Mouse (Mus musculus): ENCODE results near the gene Txndc16.
A peak's percentile ranks its signal among the peaks of the same experiment; 100 is the strongest.

Txndc16 gene

GRCm38 (mm10) chr14:45220090-45220956 lies at the start of gene Txndc16:
Gene Txndc16, minus strand, starts transcription at chr14:45220328.
- DNase-seq (ENCODE audit: low spot score in 2 of 2), result peak; percentile 65 to 75

DNA sequence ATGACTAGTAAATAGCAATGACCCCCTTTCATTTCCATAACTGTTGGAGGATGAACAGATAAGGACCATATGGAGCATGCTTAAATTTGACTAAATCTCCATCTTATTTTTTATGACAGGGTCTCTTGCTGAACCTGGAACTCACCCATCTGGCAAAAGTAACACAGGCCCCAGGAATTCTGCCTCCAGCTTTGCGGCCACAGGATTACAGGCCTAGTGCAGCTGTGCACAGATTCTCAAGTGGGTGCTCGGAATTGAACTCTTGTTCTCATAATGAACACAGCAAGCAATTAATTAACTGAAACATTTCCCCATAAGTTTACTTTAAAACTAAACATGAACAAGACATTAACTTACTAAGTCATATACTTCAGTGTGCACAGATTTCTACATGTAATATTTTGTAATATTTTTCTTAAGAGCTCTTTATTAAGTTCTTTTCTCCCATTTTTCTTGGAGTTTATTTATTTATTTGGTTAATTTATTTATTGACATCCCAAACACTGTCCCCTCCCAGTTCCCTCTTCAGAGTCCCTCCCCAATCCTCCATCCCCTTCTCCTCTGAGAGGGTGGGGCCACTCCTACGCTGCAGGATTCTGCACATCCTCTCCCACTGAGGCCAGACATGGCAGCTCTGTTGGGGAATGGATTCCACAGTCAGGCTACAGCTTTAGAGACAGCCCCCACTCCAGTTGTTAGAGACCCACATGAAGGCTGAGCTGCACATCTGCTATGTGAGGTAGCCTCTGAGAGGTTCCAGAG lies 43.9 kb upstream of the Txndc16 start:
- DNase-seq (ENCODE audit: low spot score in 2 of 2), result no peak

GRCm38 (mm10) chr14:45251548-45252076 lies 31.5 kb upstream of the Txndc16 start:
- no peak for DNase-seq (ENCODE audit: low spot score in 2 of 2)

DNA sequence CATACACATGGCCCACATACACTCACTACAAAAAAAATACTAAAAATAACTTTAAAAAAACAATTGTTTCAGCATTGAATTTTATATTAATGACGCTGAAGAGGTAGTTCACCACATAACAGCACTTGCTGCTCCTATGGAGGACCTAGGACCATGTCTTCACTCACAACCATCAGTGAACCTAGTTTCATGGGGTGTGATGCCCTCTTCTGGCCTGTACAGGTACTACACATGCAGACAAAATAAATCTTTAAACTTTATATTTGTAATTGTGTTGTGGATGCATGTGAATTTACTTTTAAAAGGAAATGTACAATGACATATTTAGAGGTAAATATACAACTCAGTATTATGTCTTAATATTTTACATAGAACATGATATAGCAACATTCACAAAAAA lies 21.5 kb upstream of the Txndc16 start:
- no peak for DNase-seq (ENCODE audit: low spot score in 2 of 2)

DNA sequence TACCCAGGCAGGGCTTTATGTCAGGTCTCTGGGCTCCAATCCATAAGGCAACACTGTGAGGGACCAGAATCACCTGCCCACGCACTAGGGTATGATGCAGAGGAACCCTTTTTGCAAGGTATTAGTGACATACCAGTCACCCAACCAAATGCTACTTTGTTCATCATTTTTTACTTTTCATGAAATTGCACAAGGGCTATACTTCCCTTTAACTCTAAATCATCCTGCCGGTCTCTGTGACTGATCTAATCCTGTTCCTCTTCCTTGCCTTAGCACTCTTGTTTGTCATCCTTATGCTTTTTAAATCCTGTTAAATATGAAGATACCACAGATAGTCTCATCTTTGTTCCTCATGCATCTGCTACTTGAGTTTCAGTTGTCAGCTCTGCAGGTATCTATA lies 18.9 kb upstream of the Txndc16 start:
- no peak for DNase-seq (ENCODE audit: low spot score in 2 of 2)

GRCm38 (mm10) chr14:45220957-45221630 lies 966 bp upstream of the Txndc16 start:
- DNase-seq (ENCODE audit: low spot score in 2 of 2), result no peak

- peak; percentile 99 for DNase-seq (ENCODE audit: low spot score in 2 of 2)
These were observed 643 bp downstream of the Txndc16 start, which contains the start of gene Gpr137c for GRCm38 (mm10) chr14:45219281-45220089. Gene Gpr137c, plus strand, starts transcription at chr14:45219717.

GRCm38 (mm10) chr14:45217693-45218092 lies 2.4 kb downstream of the Txndc16 start:
- DNase-seq (ENCODE audit: low spot score in 2 of 2), result no peak

DNA sequence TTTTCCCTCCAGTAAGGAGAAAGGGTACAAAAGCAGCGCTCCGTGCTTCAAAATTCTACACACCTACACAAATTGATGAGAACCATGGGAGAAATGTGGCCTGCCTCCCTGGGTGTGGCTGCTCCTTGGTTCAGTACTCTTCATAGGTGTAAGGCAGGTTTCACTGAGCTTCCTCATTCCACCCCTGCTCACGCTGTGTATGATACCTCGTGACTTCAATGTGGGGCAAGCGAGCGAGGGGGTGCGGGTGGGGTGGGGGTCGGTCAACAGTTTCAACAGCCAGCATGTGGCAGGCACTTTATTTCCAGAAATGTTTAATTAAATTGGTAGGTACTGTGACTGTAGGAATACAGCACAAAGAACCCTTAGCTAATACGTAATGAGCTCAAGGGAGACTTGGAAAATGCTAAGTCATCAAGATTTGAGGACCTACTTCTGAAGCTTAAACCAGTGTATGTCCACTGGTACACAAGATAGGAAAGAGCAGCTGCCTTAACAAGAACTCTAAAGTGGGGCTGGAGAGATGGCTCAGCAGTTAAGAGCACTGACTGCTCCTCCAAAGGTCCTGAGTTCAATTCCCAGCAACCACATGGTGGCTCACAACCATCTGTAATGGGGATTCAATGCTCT lies 3.3 kb downstream of the Txndc16 start:
- DNase-seq (ENCODE audit: low spot score in 2 of 2), result no peak

- no peak for DNase-seq (ENCODE audit: low spot score in 2 of 2)
These were observed 8.7 kb downstream of the Txndc16 start for GRCm38 (mm10) chr14:45211431-45211830.

DNA sequence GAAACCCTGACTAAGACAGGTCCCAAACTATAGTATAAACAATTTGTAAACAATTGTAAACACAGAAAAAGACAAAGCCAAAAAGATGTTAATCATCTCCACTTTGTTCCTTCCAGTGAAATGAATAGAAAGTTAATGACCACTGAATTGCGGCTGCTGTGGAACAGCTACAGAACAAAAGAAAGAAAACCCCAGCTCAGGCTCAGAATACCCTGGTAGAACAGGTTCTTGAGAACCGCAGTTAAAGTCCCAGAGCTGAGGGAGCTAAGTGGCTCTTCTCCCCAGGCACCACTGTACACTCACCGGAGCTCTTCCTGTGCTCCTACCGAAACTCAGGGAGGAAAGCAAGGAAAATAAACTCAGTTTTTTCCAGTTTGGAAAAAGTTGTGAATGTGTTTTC lies 9.4 kb downstream of the Txndc16 start:
- no peak for DNase-seq (ENCODE audit: low spot score in 2 of 2)

DNA sequence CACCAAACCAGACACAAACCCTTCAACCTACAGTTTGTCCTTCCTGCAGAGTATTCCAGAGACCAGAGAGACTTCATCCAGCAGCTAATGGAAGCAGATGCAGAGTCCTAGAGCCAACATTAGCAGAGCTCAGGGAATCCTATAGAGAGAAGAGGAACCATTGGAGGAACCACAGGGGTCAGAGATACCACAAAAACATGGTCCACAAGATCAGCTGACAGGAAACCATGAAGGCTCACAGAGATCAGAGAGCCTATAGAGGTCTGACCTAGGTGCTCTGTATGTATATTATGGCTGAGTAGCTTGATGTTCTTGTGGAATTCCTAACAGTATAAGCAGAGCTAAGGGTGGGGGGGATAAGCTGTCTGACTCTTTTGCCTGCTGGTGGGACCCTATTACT lies 19.5 kb downstream of the Txndc16 start:
- no peak for DNase-seq (ENCODE audit: low spot score in 2 of 2)

DNA sequence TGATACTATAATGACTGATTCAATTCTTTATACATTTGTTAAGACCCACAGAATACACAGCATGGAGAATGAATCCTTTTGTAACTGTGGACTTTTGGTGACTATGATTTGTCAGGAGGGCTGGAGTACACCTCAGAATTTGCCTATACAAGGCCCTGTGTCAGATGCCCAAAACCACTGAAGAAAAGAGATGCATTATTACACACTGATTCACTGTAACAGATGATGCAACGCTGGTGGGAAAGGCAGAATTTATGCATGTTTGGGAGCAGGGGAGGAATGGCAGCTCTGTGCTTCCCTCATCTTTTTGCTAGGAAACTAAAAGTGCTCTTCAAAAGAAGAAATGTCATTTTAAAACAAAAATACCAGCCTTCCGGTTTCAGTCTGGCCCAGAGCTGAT lies 29.1 kb downstream of the Txndc16 start:
- DNase-seq (ENCODE audit: low spot score in 2 of 2), result no peak

GRCm38 (mm10) chr14:45181611-45182010 lies 38.5 kb downstream of the Txndc16 start:
- DNase-seq (ENCODE audit: low spot score in 2 of 2), result no peak

DNA sequence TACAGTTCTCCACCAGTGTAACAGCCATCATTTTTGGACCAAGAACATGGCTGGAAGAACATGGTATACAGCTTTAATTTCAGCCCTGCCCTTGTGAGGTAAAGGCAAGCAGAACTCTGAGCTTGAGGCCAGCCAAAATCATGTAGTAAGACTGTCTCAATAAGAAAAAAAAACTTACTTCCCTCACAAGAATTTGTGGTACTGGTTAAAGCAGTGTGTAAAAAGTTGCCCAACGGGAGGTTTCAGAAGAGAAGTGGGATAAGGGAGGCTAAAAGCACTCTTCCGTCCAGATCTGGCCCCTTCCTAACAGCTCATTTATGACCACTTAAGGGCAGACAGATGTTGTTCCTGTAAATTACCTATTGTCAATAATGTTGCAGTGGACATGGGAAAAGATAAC lies 40.5 kb downstream of the Txndc16 start:
- DNase-seq (ENCODE audit: low spot score in 2 of 2), result no peak

DNA sequence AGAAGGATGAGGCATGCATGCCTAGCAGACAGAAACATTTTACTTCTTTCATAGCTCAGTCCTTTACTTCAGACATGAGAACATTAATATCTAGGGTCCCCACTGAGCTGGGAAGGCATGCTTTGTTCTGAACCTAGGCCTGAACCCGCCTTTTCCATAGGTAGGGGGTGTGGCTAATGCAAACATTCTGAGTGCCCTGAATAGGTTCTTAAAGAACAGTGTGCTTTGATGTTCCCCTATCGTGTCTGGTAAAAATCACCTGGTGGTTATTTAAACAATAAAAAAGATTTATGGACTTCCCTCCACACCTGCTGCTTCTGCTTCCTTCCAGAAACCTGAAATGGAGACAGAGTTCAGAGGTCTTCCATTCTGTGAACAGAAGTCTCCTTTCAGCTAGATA lies 40.9 kb downstream of the Txndc16 start:
- DNase-seq (ENCODE audit: low spot score in 2 of 2), result no peak

- DNase-seq (ENCODE audit: low spot score in 2 of 2), result no peak
These were observed 45.0 kb downstream of the Txndc16 start for GRCm38 (mm10) chr14:45175012-45175740.

GRCm38 (mm10) chr14:45172260-45172659 lies 47.9 kb downstream of the Txndc16 start:
- no peak for DNase-seq (ENCODE audit: low spot score in 2 of 2)

GRCm38 (mm10) chr14:45167366-45167765 lies 52.8 kb downstream of the Txndc16 start:
- no peak for DNase-seq (ENCODE audit: low spot score in 2 of 2)
